Mouse (Mus musculus) small intestine, adult 2 months (tissue): ENCODE results near the gene C530008M17Rik.

Experiments used
- CTCF ChIP-seq: fragments of 200-500 bp; IDR thresholded peaks from 2 replicates; pipeline ENCODE4 v1.5.1; 2012; ENCODE audit warnings: low read depth, mild to moderate bottlenecking, control low read depth, inconsistent platforms, low read length, moderate library complexity, mixed read lengths; ENCODE audit not compliant: insufficient replicate concordance, insufficient read length; ENCODE audit errors: extremely low read depth
- POLR2A ChIP-seq: fragments of 200-500 bp; IDR thresholded peaks from 2 replicates; pipeline ENCODE4 v1.6.1; 2012; ENCODE audit warnings: low read depth, mild to moderate bottlenecking, control low read depth, inconsistent platforms, low read length, moderate library complexity

DNA sequence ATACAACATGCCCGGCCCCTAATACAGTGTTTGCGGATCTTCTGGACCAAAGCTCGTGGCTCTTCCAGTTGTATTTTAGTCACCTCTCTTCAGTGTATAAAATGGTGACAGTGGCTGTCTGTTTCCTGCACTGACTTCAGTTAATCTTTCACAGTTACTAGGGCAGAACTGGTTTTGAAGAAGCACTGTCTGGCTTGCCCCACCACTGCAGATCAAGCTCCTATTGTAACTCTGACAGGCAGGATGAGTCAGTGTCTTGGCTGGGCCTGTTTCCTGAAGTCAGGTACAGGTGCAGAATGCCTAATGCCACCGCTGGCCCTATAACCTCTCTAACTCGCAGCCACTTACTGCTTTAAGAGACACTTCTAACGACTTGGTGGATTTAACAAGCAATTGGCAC, 152.7 kb downstream of the C530008M17Rik start:
- TF ChIP-seq POLR2A (no peak), CTCF (no peak)
